Mouse (Mus musculus): Measurements from ENCODE around the gene Trim41. TPM values are rescaled to one million over a fixed set of nuclear protein-coding genes. Genes with fewer than 3 reads are reported as not detected.

Gene Trim41
- total RNA-seq, 2 experiments from 2014 or later, result 16.3 to 21.0 TPM

DNA sequence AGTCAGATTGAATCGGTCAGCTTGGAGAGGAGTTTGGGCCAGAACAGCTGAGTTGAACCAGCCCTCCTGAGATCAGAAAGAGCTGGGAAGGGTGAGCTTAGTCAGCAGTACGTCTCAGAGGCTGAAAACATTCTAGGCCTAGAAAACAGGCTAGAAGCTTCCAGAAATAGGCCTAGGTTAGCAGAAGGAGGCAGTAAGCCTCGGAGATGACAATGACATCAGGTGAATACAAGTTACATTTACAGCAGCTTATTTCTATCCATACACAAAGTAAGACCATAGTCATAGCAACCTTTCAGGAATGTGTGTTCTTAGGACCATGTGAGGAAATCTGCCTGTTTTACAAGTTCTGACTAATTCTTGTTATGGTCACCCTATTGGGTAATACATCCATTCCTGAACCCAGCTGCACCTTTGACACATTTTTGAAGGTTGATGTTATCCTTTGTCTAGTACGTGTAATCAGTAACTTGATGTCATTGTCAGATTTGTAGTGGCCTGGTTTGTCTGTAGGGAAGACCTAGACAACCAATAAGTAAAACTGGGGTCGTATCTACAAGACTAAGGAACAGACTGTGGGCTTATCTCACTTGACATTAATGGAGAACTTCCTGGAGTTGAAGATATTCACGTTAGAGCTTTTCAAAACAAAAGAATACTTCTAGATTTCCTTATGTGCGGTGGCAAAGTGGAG lies 2.6 kb upstream of the Trim41 start:
- intact Hi-C loops (cut with DNase I; ENCODE audit: low total_unique reads), result no loop called here
- DNase-seq, result no peak

GRCm38 (mm10) chr11:48818346-48818745 lies 1.2 kb upstream of the Trim41 start:
- peak; percentile 64 for DNase-seq
- intact Hi-C loops (cut with DNase I; ENCODE audit: low total_unique reads), result no loop called here

DNA sequence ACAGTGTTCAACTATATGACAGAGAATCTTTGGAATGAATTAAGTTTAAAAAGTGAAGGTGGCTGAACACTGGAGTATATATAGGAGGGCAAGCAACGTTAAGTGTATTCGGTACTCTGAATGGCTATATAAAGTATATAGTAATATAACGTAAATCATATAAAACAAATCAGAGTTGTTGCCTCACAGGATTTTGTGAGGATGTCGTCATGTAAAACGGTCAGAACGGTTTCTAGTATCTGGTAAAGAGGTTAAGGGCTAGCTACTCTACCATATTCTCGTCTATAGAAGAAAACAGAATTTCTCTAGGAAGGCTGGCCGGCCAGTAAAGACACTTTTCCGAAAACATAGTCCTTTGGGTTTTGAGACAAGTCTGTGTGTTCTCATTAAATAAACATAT lies 641 bp upstream of the Trim41 start:
- intact Hi-C loops (cut with DNase I; ENCODE audit: low total_unique reads), result no loop called here

GRCm38 (mm10) chr11:48816281-48816781 lies 822 bp downstream of the Trim41 start:
- intact Hi-C loops (cut with DNase I; ENCODE audit: low total_unique reads), result no loop called here
- DNase-seq, result no peak

More for the DNA sequence above, 641 bp upstream of the Trim41 start:
- no peak for DNase-seq

DNA sequence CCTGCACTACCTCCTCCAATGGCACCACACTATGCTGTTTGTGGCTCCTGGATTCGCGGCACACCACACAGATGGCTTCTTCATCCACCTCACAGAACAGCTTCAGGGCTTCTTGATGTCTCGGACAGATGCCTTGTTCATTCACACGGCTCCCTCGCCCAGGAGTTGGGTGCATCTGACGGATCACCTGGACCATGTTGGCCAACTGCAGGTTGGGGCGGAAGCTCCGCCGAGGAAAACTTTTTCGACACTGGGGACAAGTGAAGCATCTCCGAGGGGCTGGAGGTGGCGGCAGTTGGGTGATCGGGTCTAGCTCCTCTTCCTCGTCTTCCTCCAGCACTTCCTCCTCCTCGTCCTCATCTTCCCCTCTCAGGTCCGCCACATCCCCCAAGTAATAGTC lies 1.3 kb downstream of the Trim41 start:
- intact Hi-C loops (cut with DNase I; ENCODE audit: low total_unique reads), result no loop called here
- DNase-seq, result peak; percentile 24

GRCm38 (mm10) chr11:48813782-48814181 lies 3.4 kb downstream of the Trim41 start:
- DNase-seq, result no peak
- intact Hi-C loops (cut with DNase I; ENCODE audit: low total_unique reads), result no loop called here

DNA sequence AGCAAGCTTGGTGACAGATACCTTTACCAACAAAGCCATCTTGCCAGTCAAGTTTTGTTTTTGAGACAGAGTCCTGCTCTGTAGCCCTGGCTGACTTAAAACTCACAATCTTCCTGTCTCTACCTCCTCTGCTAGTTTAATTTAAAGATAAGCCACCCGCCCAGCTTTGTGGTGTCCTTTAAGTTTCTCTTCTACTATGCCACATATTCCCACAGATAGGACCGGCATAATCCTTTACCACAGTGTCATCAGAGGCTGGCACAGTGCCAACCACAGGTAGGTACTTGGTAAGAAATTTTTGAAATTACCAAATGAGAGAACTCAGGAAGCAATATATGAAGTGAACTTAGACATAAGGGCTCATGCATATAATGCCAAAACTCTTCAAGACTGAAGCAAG lies 7.0 kb downstream of the Trim41 start:
- DNase-seq, result no peak
- intact Hi-C loops (cut with DNase I; ENCODE audit: low total_unique reads), result no loop called here

- no peak for DNase-seq
- intact Hi-C loops (cut with DNase I; ENCODE audit: low total_unique reads), result no loop called here
These were observed 7.7 kb downstream of the Trim41 start for GRCm38 (mm10) chr11:48809434-48809830.

DNA sequence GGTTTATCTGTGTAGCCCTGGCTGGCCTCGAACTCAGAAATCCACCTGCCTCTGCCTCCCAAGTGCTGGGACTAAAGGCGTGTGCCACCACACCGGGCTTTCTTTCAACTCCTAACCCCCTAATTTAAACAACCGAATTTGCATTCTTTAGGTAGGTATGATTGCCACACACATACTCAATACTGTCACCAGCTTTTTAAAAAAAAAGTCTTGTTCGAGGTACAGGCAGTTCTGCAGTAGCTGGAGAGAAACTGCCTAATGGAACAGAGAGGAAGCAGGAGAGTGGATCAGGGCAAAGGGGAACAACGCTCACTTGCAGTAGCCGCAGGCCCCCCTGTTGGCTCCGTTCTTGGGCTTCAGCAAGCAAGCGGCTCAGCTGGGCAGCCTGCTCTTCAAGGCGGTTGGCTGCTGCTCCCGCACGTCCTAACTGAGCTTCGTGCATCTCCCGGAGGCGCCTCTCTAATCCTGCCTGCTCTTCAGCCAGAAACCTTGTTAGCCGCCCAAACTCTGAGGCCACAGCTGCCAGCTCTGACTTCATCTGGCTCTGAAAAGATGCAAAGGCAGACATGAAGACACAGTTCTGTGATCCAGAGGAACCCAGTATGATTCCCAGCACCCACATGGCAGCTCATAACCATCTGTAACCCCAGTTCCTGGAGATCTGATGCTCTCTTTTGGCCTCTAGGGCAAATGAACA lies 8.3 kb downstream of the Trim41 start:
- peak; percentile 68 for DNase-seq
- intact Hi-C loops (cut with DNase I; ENCODE audit: low total_unique reads), result no loop called here

DNA sequence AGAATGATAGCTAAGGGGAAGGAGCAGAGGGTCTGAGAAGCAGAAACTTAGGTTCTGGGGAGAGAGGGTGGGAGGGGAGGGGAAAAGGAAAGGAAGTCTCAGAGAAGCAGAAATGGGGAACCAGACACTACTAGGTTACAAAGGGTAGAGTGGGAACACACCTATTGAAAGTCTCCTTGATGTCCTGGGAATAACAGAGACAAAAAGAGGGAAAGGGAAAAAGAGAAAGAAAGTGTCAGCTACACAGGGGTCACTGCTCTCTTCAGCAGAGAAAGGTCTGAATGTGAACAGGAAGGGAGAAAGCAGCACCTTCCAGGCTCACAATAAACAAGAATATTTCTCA lies 8.9 kb downstream of the Trim41 start:
- intact Hi-C loops (cut with DNase I; ENCODE audit: low total_unique reads), result no loop called here
- no peak for DNase-seq

DNA sequence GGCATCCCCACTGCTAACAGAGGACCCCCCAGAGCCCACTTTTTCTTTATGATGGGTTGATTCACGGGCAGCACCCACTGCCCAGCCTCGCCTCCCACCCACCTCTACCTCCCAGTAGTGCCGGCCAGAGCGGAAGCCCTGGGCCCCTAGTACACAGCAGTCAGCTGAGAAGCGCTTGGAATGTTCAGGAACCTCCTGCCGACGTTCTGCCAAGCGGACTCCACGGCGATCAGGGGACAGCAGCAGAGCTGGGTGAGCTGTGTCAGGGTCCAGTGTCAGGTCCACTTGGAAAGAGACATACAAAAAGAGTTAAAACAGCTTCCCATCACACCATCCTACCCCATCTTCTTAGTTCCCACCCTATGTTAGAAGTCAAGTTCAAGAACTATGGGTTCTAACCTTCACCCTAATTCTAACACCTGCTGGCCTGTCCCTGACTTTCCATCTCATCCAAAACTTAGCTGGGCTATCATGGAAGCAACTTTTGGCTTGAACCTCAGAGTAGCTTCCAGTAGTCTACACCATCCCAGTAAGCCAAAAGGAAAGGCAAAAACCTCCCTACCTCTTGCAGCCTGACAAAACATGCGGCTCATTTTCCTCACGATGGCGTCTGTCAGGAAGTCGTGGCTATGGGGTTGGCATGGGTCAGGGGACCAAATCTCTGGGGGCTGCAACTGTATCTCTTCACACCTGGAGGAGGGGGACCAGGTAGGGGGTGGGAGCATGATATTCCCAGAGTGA lies 9.4 kb downstream of the Trim41 start:
- DNase-seq, result no peak
- intact Hi-C loops (cut with DNase I; ENCODE audit: low total_unique reads), result no loop called here

DNA sequence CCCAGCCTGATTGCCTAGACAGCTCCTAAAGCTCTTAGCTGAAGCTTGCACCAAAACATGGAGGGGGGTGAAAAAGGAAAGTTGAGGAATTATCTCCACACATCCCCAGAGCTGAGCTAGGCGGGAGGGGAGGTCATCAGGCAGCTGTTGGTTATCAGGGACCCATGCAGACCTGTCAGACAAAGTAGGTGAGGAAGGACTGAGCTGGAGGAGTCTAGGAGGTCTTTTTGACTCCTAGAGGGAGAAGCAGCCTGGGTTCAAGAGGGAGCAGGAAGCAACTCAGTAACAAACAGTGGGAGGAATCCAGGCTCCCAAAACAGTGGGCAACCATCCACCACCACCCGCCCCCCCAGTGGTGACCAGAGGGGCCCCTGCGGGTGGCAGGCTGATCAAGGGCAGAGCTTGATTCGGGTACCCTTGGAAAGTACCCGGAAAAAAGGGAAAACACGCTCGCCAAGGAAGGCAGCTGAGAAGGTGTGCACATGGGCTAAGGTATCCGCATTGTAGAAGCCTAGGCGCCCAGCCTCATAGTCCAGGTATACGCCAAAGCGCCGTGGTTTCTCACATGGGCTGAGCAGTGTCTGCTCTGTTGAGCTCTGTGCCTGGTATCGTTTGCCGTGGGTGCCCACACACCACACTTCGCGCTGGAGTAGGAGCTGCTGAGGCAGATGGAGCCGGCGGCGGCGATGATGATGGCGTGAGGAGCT lies 10.1 kb downstream of the Trim41 start:
- intact Hi-C loops (cut with DNase I; ENCODE audit: low total_unique reads), result no loop called here
- no peak for DNase-seq

- DNase-seq, result no peak
- intact Hi-C loops (cut with DNase I; ENCODE audit: low total_unique reads), result no loop called here
These were observed 12.2 kb downstream of the Trim41 start for GRCm38 (mm10) chr11:48804922-48805321.

DNA sequence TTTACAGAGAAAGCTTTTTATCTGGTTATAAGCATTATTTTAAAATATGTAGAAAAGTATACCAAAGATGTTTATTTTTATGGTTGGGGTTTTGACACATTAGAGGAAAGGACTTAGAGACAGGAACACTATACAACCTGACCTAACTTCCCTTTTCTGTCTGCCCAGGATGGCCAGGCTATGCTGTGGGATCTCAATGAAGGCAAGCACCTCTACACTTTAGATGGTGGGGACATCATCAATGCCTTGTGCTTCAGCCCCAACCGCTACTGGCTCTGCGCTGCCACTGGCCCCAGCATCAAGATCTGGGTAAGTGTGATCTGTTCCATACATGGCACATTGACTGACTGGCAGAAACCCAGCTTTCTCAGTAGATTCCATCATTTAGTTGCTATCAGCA lies 13.2 kb downstream of the Trim41 start:
- intact Hi-C loops (cut with DNase I; ENCODE audit: low total_unique reads), result no loop called here
- DNase-seq, result no peak

DNA sequence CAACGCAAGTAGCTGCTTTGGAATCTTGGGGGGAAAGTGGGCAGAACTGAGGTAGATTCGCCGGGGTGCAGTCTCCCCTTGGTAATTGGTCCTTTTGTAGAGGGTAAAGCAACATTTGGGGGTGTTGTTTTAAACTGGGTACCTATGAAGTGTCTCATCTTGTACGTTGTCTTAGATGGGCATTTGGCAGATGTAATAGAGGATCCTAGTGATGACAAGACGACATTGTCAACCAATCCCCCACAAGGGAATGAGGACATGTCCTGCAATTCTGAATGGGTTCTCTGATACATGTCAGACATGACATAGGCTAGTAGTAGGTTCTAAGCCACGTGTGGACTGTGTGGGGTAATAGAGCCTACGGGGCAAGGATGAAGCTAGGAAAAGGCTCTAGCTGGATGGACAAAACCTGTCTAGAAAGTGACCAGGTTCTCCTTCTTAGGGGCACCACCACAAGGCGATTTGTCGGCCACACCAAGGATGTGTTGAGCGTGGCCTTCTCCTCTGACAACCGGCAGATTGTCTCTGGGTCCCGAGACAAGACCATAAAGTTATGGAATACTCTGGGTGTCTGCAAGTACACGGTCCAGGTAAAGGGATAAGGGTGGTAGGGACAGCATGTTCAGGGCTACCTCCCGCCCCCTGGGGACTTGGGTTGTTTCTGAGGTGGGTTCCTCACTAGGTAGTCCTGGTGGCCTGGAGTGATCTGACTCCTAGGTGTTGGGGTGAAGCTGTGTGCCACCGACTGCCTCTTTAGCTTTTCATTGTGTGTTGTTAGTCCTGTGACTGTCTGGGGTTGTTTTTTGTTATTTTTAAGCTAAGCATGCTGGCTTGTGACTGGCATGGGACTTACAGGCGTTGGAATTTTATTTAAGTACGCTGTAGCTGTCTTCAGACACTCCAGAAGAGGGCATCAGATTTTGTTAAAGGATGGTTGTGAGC lies 15.1 kb downstream of the Trim41 start:
- intact Hi-C loops (cut with DNase I; ENCODE audit: low total_unique reads), result no loop called here

DNA sequence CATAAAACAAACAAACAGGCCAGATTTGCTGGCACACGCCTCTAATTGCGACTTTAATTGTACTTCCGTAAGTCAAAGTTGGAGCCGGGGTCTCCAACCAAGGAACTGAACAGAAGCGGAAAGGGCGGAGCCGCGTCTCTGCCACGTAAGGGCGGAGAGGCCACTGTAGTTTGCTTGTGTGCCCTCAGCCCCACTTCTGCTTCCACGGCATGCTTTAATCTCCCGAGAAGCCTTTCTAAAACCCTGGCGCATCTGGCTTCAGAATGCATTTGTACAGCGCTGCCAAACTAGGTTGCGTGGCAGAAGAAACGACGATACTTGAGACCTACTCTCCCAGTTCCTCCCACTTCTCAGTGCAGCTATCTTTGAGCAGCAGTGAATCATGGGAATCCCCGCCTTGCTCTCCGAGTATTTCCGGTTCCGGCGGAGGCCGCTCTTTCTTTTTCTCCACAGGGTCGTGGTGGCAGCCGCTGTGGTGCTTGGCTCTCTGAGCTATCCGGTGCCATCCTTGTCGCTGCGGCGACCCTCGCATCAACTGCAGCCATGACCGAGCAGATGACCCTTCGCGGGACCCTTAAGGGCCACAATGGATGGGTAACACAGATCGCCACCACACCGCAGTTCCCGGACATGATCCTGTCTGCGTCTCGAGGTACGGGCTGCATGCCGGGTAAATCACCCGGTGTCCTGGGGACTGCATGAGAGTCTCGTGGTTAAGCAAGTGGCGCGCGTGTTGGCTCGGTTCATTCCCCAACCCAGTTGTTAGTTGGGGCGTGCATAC lies 17.0 kb downstream of the Trim41 start, which contains the start of gene Rack1:
Gene Rack1 (plus strand): TSS at position 412 of the 781 bp plus-strand sequence.
- intact Hi-C loops (cut with DNase I; ENCODE audit: low total_unique reads), result no loop called here
- peak; percentile 87 for DNase-seq

More for the DNA sequence above, 15.1 kb downstream of the Trim41 start:
- DNase-seq, result no peak

- DNase-seq, result peak; percentile 19
- intact Hi-C loops (cut with DNase I; ENCODE audit: low total_unique reads), result no loop called here
These were observed 17.9 kb downstream of the Trim41 start for GRCm38 (mm10) chr11:48798984-48799920.

Data from gastrocnemius, postnatal 14 days (tissue).